Mouse (Mus musculus) small intestine, adult 2 months (tissue): ENCODE results near the gene Prr18. TPM values are rescaled to one million over a fixed set of nuclear protein-coding genes. Genes with fewer than 3 reads are reported as not detected.

Experiments used
- H3K27ac ChIP-seq: fragments of 200-500 bp; 2 replicates; pipeline ENCODE4 v1.5.1; 2012; ENCODE audit warnings: low read depth, low read length, control low read depth, inconsistent platforms; ENCODE audit not compliant: insufficient read depth
- H3K27me3 ChIP-seq: fragments of 200-500 bp; 2 replicates; pipeline ENCODE4 v1.6.1; 2012; ENCODE audit warnings: mild to moderate bottlenecking, moderate library complexity, low read length, inconsistent platforms; ENCODE audit not compliant: control insufficient read depth, insufficient read depth
- H3K36me3 ChIP-seq: fragments of 200-500 bp; 2 replicates; pipeline ENCODE4 v1.6.1; 2012; ENCODE audit warnings: mild to moderate bottlenecking, low read length, control low read depth, inconsistent platforms; ENCODE audit not compliant: control insufficient read depth, insufficient read depth
- H3K4me1 ChIP-seq: fragments of 200-500 bp; 2 replicates; pipeline ENCODE4 v1.6.1; 2012; ENCODE audit warnings: low read length, inconsistent platforms, mixed read lengths; ENCODE audit not compliant: control insufficient read depth, insufficient read depth, insufficient read length
- H3K4me3 ChIP-seq: fragments of 200-500 bp; 2 replicates; pipeline ENCODE4 v1.5.1; 2012; ENCODE audit warnings: low read depth, mild to moderate bottlenecking, control low read depth, inconsistent platforms, low read length, moderate library complexity
- CTCF ChIP-seq: fragments of 200-500 bp; IDR thresholded peaks from 2 replicates; pipeline ENCODE4 v1.5.1; 2012; ENCODE audit warnings: low read depth, mild to moderate bottlenecking, control low read depth, inconsistent platforms, low read length, moderate library complexity, mixed read lengths; ENCODE audit not compliant: insufficient replicate concordance, insufficient read length; ENCODE audit errors: extremely low read depth
- POLR2A ChIP-seq: fragments of 200-500 bp; IDR thresholded peaks from 2 replicates; pipeline ENCODE4 v1.6.1; 2012; ENCODE audit warnings: low read depth, mild to moderate bottlenecking, control low read depth, inconsistent platforms, low read length, moderate library complexity
- WGBS: fragments of 180-500 bp; shearing (Covaris S2); methylation state at CpG from one replicate; pipeline ENCODE4 v1.1.7; 2018; 5-methylcytosine and 5-hydroxymethylcytosine counted together
- polyA plus RNA-seq: library from polyadenylated mRNA; depleted of rRNA; stranded (reverse); fragments of >200 nt; gene quantifications from 2 replicates; pipeline ENCODE4 v1.2.3, GENCODE M21; 2012

The Prr18 gene
- polyA plus RNA-seq, 1 experiment = 0.51 TPM

GRCm38 (mm10) chr17:8360876-8361275, 23.6 kb downstream of the Prr18 start:
- Histone ChIP-seq H3K27me3 (0 out of 2 replicates have a peak, but pooled peaks cover 4% of the 10 kb centered on the region), H3K4me1 (no peaks in the 10 kb centered on the region), H3K27ac (no peak overlapping the region), H3K36me3 (no peaks in the 10 kb centered on the region), H3K4me3 (no peak overlapping the region)
- TF ChIP-seq CTCF (no peak), POLR2A (no peak)
- WGBS = 94% methylated on average over 5 of the region's 5 CpGs

GRCm38 (mm10) chr17:8361281-8362103, 24.2 kb downstream of the Prr18 start:
- H3K4me3 ChIP-seq = no peak overlapping the region
- TF ChIP-seq CTCF (no peak), POLR2A (no peak)
- H3K4me1 ChIP-seq = no peaks in the 10 kb centered on the region
- 71% methylated on average over 10 of the region's 10 CpGs for WGBS
- H3K36me3 ChIP-seq = no peaks in the 10 kb centered on the region
- no peak overlapping the region for H3K27ac ChIP-seq
- H3K27me3 ChIP-seq = 0 out of 2 replicates have a peak, but pooled peaks cover 4% of the 10 kb centered on the region

GRCm38 (mm10) chr17:8367514-8368480, 30.5 kb downstream of the Prr18 start:
- H3K36me3 ChIP-seq = no peaks in the 10 kb centered on the region
- H3K4me1 ChIP-seq = peaks cover 6% of the 10 kb centered on the region; the same call in 1 of the 2 replicates
- H3K27ac ChIP-seq = no peak overlapping the region
- no peaks in the 10 kb centered on the region for H3K27me3 ChIP-seq
- WGBS = 22% methylated on average over 20 of the region's 20 CpGs
- no peak for TF ChIP-seq CTCF
- no peak for TF ChIP-seq POLR2A
- H3K4me3 ChIP-seq = peak overlapping the region; percentile 15; the same call in 1 of the 2 replicates

GRCm38 (mm10) chr17:8368570-8368969, 31.3 kb downstream of the Prr18 start:
- no peaks in the 10 kb centered on the region for H3K27me3 ChIP-seq
- TF ChIP-seq POLR2A (no peak), CTCF (no peak)
- H3K36me3 ChIP-seq = no peaks in the 10 kb centered on the region
- 54% methylated on average over 8 of the region's 8 CpGs for WGBS
- H3K4me1 ChIP-seq = peaks cover 6% of the 10 kb centered on the region; the same call in 1 of the 2 replicates
- no peak overlapping the region for H3K4me3 ChIP-seq
- H3K27ac ChIP-seq = no peak overlapping the region

- H3K27me3 ChIP-seq = no peaks in the 10 kb centered on the region
- H3K4me3 ChIP-seq = no peak overlapping the region
- TF ChIP-seq CTCF (no peak), POLR2A (no peak)
- H3K4me1 ChIP-seq = peaks cover 6% of the 10 kb centered on the region; the same call in 1 of the 2 replicates
- no peak overlapping the region for H3K27ac ChIP-seq
- H3K36me3 ChIP-seq = no peaks in the 10 kb centered on the region
- 66% methylated on average over 2 of the region's 2 CpGs for WGBS
These were observed 31.9 kb downstream of the Prr18 start for GRCm38 (mm10) chr17:8369171-8369570.

GRCm38 (mm10) chr17:8370634-8371229, 33.5 kb downstream of the Prr18 start:
- Histone ChIP-seq H3K4me3 (no peak overlapping the region), H3K4me1 (peaks cover 6% of the 10 kb centered on the region; the same call in 1 of the 2 replicates), H3K36me3 (no peaks in the 10 kb centered on the region), H3K27ac (no peak overlapping the region), H3K27me3 (no peaks in the 10 kb centered on the region)
- TF ChIP-seq POLR2A (no peak), CTCF (no peak)
- 77% methylated on average over 13 of the region's 13 CpGs for WGBS

GRCm38 (mm10) chr17:8371834-8372233, 34.6 kb downstream of the Prr18 start:
- no peak for TF ChIP-seq CTCF
- no peak for TF ChIP-seq POLR2A
- H3K4me3 ChIP-seq = peak overlapping the region; percentile 24
- 29% methylated on average over 7 of the region's 7 CpGs for WGBS
- H3K36me3 ChIP-seq = no peaks in the 10 kb centered on the region
- no peaks in the 10 kb centered on the region for H3K27me3 ChIP-seq
- H3K4me1 ChIP-seq = peaks cover 6% of the 10 kb centered on the region; the same call in 1 of the 2 replicates
- H3K27ac ChIP-seq = no peak overlapping the region
